Mouse (Mus musculus) limb, embryonic 14.5 days (tissue): ENCODE data around the gene Mvb12a. TPM values are rescaled to one million over a fixed set of nuclear protein-coding genes. Genes with fewer than 3 reads are reported as not detected.

ENCODE experiments used
- ATAC-seq: fragments of 200-750 bp; cut with Nextera tagmentation; 2 replicates; pipeline ENCODE4 v1.8.0; 2017; ENCODE audit warnings: low read depth, moderate number of reproducible peaks, moderate TSS enrichment; ENCODE audit not compliant: low FRiP score
- DNase-seq: peaks from one replicate; pipeline ENCODE4 v3.0.0-alpha.2; 2015; ENCODE audit warnings: low spot score
- H3K27ac ChIP-seq: fragments of 300-500 bp; sonication (generic); replicated peaks from 2 replicates; pipeline ENCODE4 v1.5.1; 2014; ENCODE audit warnings: low read depth, mild to moderate bottlenecking, low read length, moderate library complexity, mixed read lengths
- H3K27me3 ChIP-seq: fragments of 300-500 bp; sonication (generic); 2 replicates; pipeline ENCODE4 v1.6.1; 2014; ENCODE audit warnings: low read length, mixed read lengths; ENCODE audit not compliant: control insufficient read depth, insufficient read depth
- H3K36me3 ChIP-seq: fragments of 300-500 bp; sonication (generic); 2 replicates; pipeline ENCODE4 v1.6.1; 2014; ENCODE audit warnings: mild to moderate bottlenecking, low read length, moderate library complexity, mixed read lengths; ENCODE audit not compliant: control insufficient read depth, insufficient read depth
- H3K4me1 ChIP-seq: fragments of 300-500 bp; sonication (generic); 2 replicates; pipeline ENCODE4 v1.6.1; 2014; ENCODE audit warnings: antibody characterized with exemption, low read length, mixed read lengths; ENCODE audit not compliant: control insufficient read depth, insufficient read depth
- H3K4me2 ChIP-seq: fragments of 300-500 bp; sonication (generic); replicated peaks from 2 replicates; pipeline ENCODE4 v1.6.1; 2014; ENCODE audit warnings: low read depth, mild to moderate bottlenecking, low read length, moderate library complexity; ENCODE audit not compliant: severe bottlenecking
- H3K4me3 ChIP-seq: fragments of 300-500 bp; sonication (generic); replicated peaks from 2 replicates; pipeline ENCODE4 v1.5.1; 2014; ENCODE audit warnings: low read length
- H3K9ac ChIP-seq: fragments of 300-500 bp; sonication (generic); 2 replicates; pipeline ENCODE4 v1.6.1; 2014; ENCODE audit warnings: mild to moderate bottlenecking, low read depth, low read length, moderate library complexity; ENCODE audit not compliant: severe bottlenecking
- H3K9me3 ChIP-seq: fragments of 300-500 bp; sonication (generic); 2 replicates; pipeline ENCODE4 v1.6.1; 2016; ENCODE audit warnings: low read length; ENCODE audit not compliant: control insufficient read depth
- POLR2A ChIP-seq: fragments of 200-500 bp; IDR thresholded peaks from 2 replicates; pipeline ENCODE4 v1.8.0; 2012; ENCODE audit warnings: inconsistent platforms, mild to moderate bottlenecking, moderate library complexity, borderline replicate concordance; ENCODE audit not compliant: insufficient read depth, insufficient read length; ENCODE audit errors: extremely low read depth
- WGBS: fragments of 180-500 bp; shearing (Covaris S2); extraction: QIAGEN DNeasy Blood & Tissue Kit; methylation state at CpG from one replicate; pipeline ENCODE4 v1.1.7; 2014; 5-methylcytosine and 5-hydroxymethylcytosine counted together
- polyA plus RNA-seq, 2 experiments: library from polyadenylated mRNA; depleted of rRNA in 1 of 2; stranded (reverse) in 1 of 2; unstranded in 1 of 2; fragments of >200 nt; fragmentation: Nextera tagmentation in 1 of 2; extraction: Ambion mirVana in 1 of 2; gene quantifications; 2 replicates each; pipeline versions ENCODE4 v1.2.1 to v1.2.3; 2012 to 2014

The Mvb12a gene
- polyA plus RNA-seq, 2 experiments = 104 to 107 TPM

DNA sequence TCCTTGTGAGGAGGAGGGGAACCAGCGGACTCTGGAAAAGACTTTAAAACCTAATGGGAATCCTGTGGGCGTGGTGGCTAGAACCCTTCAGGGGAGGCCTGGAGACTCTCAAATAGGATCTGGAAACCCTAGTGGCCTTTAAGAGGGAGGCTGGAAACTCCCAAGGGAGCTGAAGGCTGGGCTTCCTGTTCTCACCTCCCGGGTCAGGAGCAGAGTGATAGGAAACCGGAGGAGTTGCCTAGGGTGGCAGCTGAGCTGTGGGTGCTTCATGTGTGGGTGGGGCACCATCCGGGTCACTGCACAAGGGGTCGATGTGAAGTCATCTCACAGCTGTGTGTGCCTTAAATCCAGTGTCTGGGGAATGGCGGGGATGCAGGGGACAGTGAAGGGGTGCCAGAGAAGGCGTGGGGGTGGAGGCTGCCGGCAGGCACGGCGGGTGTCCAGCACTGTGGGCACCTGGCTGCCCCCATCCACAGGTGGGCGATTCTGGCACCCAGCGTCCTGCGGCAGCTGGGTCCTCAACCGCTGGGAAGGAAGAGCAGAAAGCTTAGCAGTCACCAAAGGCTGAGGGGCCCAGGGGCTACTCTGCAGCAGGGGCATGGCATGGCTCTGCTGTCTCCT is 44.7 kb upstream of the Mvb12a start:
- WGBS = 19% methylated on average over 14 of the region's 15 CpGs
- no peak for DNase-seq
- no peaks in the 10 kb centered on the region for H3K9me3 ChIP-seq
- no peak for ATAC-seq
- no peak overlapping the region for H3K27ac ChIP-seq
- peaks cover 22% of the 10 kb centered on the region for H3K4me1 ChIP-seq
- H3K9ac ChIP-seq = 0 out of 2 replicates have a peak overlapping the region, but pooled peaks have one; percentile 26
- no peak for TF ChIP-seq POLR2A
- no peak overlapping the region for H3K4me3 ChIP-seq
- no peak overlapping the region for H3K4me2 ChIP-seq
- no peaks in the 10 kb centered on the region for H3K27me3 ChIP-seq
- peaks cover 15% of the 10 kb centered on the region; the same call in 1 of the 2 replicates for H3K36me3 ChIP-seq

DNA sequence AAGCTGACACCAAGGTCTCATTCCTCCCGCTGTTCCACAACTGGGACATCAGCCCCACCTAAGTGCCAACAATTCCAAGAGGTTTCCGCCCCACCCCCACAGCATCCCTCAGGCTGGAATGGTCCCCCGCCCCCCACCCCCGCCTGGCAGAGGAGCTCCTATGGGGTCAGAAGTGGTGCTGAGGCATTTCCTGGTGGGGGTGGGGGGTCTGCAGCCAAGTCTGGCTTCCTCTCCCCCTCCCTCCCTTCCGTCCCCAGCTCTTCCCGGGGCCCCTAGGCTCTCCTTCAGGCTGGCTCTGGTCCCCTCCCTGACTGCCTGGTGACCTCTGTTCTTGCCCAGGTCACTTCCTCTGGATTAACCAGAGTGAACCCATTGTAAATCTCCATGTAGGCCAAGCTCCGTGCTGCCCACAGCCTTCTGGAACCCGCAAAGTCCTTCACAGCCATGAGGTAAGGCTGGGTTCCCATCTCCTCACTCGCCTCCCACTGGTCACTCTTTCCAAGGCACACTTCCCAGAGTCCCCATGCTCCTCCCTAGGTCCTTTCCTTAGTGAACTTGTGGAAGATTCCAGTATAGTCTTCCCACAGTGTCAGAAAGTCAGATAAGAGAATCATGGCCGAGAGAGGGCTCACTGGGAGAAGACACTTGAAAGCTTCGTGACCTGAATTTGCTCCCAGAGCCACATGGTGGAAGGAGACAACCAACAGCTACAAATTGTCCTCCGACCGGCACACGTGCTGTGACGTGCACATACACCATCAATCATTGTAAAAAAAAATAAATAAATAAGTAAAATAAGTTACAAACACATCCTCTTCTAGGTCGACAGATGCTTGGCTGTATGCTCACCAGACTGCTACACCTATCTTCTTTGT is 43.7 kb upstream of the Mvb12a start:
- 18% methylated on average over 16 of the region's 16 CpGs for WGBS
- H3K27ac ChIP-seq = no peak overlapping the region
- DNase-seq (peak; percentile 13), ATAC-seq (no peak)
- H3K9me3 ChIP-seq = no peaks in the 10 kb centered on the region
- H3K4me3 ChIP-seq = no peak overlapping the region
- no peak overlapping the region for H3K4me2 ChIP-seq
- H3K27me3 ChIP-seq = no peaks in the 10 kb centered on the region
- H3K4me1 ChIP-seq = peaks cover 22% of the 10 kb centered on the region
- H3K36me3 ChIP-seq = peaks cover 7% of the 10 kb centered on the region; the same call in 1 of the 2 replicates
- no peak for TF ChIP-seq POLR2A
- H3K9ac ChIP-seq = no peak overlapping the region

DNA sequence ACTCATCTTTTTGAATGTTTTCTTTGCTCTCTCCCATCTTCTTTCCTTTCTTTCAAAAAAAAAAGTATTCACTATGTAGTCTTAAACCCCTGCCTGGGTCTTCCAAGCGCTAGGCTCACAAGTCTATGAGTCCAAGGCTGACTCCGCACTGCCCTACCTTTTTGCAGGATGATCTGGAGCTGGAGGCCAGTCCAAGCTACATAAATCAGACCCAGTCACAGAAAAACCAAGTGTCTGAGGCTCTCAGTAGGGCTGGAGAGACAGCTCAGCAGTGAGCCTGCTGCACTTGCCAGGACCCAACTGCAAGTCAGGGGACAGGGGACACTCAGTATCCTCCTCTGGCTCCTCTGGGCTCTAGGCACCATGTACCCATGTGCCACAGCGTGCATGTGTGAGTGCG is 38.4 kb upstream of the Mvb12a start:
- DNase-seq (no peak), ATAC-seq (no peak)
- no peaks in the 10 kb centered on the region for H3K4me1 ChIP-seq
- H3K4me3 ChIP-seq = no peak overlapping the region
- 87% methylated on average over 4 of the region's 4 CpGs for WGBS
- H3K27me3 ChIP-seq = peaks cover 31% of the 10 kb centered on the region
- H3K9me3 ChIP-seq = no peaks in the 10 kb centered on the region
- H3K9ac ChIP-seq = no peak overlapping the region
- H3K36me3 ChIP-seq = no peaks in the 10 kb centered on the region
- H3K4me2 ChIP-seq = no peak overlapping the region
- no peak overlapping the region for H3K27ac ChIP-seq
- TF ChIP-seq POLR2A = no peak

DNA sequence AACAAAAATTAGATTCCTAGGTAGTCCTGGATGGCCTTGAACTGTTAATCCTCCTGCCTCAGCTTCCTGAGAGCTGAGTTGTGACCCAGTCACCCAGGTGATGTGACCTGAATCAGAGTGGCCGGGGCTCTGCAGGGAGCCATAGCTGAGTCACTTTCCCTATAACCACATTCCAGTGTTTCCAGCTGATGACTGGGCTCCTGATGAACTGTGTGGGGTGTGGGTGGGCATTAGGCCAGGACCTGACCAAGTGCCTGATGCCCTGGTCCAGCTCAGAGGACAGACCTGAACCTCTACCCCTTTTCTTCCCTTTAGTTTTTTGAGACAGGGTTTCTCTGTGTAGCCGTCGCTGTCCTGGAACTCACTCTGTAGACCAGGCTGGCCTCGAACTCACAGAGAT is 37.4 kb upstream of the Mvb12a start:
- ATAC-seq (no peak), DNase-seq (no peak)
- Histone ChIP-seq H3K4me2 (no peak overlapping the region), H3K9me3 (no peaks in the 10 kb centered on the region), H3K36me3 (no peaks in the 10 kb centered on the region), H3K4me1 (no peaks in the 10 kb centered on the region), H3K27me3 (peaks cover 31% of the 10 kb centered on the region), H3K9ac (no peak overlapping the region), H3K4me3 (no peak overlapping the region), H3K27ac (no peak overlapping the region)
- WGBS = 95% methylated on average over 4 of the region's 4 CpGs
- no peak for TF ChIP-seq POLR2A

DNA sequence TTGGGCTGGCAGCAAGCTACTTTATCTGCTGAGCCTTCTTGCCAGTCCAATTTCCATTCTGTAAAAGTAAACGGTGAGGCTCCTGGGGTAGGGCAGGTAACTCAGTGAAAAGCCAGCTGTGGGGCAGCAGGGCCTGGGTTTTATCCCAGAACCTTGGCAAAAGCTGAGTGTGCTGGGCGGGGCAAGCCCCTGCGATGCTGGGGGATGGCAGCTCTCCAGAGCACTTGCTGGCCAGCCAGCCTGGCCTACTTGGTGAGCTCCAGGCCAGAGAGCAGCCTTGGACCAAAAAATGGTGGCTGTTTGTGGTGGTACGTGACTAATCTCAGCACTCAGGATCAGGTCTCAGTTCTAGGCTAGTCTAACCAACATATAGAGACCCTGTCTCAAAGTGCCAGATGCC is 36.7 kb upstream of the Mvb12a start:
- Histone ChIP-seq H3K4me1 (no peaks in the 10 kb centered on the region), H3K4me3 (no peak overlapping the region), H3K4me2 (no peak overlapping the region), H3K27me3 (peaks cover 31% of the 10 kb centered on the region), H3K9me3 (no peaks in the 10 kb centered on the region), H3K27ac (no peak overlapping the region), H3K9ac (no peak overlapping the region), H3K36me3 (no peaks in the 10 kb centered on the region)
- no peak for TF ChIP-seq POLR2A
- no peak for ATAC-seq
- DNase-seq = no peak
- WGBS = 80% methylated on average over 4 of the region's 4 CpGs
